Mouse (Mus musculus) kidney, adult 18-20 months (tissue): ENCODE results near the gene Sfxn2.

Experiments used
- DNase-seq: peaks from one replicate; pipeline ENCODE4 v3.0.0; 2021

Gene Sfxn2

DNA sequence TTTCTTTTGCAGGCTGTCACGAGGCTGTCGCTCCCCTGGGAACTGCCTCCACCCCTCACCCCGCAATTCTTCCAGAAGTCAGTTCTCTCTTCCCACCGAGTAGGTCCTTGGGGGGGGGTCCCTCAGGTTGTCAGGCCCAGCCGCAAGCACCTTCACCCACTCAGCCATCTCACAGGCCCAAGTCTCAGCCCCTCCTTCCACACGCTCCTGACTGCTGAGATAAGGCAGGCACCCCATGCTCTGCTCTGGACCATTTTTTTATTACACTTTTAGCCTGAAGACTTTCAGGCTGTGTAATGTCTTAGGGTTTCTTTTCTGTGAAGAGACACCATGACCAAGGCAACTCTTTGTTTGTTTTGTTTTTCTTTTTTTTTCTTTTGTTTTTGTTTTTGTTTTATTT is 64.4 kb downstream of the Sfxn2 start:
- no peak for DNase-seq

DNA sequence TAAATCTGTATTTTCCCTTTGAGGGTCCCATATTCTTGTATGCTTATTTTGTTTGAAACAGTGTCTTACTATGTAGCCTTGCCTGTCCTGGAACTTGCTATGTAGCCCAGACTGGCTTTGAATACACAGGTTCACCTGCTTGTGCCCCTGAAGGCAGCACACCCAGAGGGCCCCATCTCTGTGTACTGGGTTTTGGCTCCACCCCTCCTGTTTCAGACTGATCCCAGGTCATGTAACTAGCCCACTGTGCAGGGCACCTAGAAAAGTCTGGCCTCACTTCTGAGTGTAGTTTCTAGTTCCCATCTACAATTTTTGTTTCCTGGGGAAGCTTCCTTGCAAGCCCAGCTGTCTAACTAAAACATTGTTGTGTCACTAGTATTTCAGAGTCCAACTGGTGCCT is 65.9 kb downstream of the Sfxn2 start:
- no peak for DNase-seq

GRCm38 (mm10) chr19:46639496-46639895 is 66.3 kb downstream of the Sfxn2 start:
- DNase-seq, result peak; percentile 36

GRCm38 (mm10) chr19:46640780-46641179 is 67.6 kb downstream of the Sfxn2 start:
- no peak for DNase-seq

DNA sequence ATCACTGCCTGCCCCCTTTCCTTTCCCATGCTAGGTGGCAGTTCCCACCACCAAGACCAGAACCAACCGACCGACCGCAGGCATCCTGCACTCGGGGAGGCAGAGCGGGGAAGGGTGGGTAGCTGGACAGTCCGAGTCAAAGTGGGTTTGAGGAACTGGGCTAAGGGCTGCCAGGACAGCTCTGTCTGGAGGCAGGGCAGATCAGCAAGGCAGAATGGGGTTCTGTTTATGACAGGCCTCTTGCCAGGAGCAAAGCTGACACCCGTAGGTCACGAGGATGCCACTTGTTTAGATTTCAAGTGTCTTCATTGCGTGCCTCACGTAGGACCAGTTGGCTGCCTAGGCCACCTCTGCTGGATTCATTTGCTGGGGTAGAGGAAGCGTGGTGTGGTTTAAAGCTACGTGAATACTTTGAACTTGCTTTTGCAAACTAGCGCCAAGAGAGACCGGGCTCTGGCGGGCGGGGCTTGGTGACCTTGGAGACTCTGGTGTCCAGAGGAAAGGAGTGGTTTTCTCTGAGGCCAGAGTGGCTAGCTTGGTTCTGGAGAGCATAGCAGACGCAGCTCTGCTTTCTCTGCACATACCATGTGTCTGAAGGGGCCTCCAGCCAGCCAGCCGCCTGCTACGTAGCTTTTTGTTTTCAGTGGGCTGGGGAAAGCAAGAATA is 68.4 kb downstream of the Sfxn2 start:
- DNase-seq, result peak; percentile 87

GRCm38 (mm10) chr19:46642136-46642753 is 69.1 kb downstream of the Sfxn2 start:
- peak; percentile 37 for DNase-seq

DNA sequence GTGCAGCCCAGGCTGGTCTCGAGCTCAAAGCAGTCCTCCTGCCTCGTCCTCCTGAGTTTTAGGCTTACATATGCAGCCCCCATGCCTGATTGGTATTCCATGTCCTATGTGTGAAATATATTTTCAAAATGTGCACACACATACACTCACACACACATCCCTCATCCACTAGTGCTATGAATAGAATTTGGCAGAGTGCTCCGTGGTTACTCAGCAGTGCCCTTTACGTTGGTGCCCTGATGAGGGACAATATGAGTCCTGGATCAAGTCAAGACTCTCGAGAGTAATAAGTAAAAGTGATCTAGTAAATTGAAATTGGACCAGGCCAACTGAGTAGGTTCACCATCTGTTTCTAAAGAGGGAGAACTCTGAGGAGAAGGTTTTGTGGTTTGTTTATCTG is 70.1 kb downstream of the Sfxn2 start:
- DNase-seq, result no peak

DNA sequence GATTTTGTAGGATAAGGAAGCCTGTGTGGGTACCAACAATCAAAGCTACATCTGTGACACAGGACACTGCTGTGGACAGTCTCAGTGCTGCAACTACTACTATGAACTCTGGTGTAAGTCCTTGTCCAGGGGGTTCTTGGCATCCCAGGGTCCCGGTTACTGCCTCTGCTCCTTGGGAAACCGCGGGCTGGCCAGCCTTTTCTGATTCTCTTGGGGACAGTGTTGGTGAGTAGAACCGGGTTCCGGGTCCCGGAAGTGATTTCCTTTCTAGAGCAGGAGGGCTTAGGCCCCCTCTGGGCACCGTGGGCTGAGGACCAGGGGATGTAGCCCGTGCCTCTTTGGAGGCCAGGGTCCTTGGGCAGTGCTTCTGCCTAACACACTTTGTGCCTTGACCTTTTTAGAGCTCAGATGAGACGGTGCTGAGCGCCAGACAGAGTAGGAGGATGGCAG is 71.2 kb downstream of the Sfxn2 start:
- DNase-seq, result no peak

GRCm38 (mm10) chr19:46644793-46645602 is 71.8 kb downstream of the Sfxn2 start:
- DNase-seq, result peak; percentile 64

GRCm38 (mm10) chr19:46646041-46646481 is 72.9 kb downstream of the Sfxn2 start:
- DNase-seq, result peak; percentile 64

DNA sequence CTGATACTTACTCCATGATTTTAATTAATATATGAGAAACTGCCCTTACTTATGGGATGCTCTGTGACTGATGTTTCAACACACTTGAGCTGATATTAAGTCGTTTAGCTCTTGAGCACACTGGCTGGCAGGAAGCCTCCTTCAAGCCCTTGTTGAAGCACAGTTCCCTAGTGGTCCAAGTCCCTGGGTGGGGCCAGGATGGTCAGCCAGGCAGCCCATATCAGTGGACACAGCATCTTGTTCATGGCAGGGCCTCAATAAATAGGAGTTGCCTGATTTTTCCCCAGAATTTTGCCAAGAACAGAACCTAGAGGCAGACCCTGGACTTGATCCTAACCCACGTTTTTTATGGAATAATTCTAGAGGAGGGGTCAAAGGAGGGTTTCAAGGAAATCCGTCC is 74.1 kb downstream of the Sfxn2 start:
- no peak for DNase-seq
